8 mouse cellular contexts compared by ENCODE assay signal in genomic region chr9:56505083-56505792, GRCm38 (mm10).
DNase-seq lines count a peak whose midpoint lies in the region; ATAC-seq and TF ChIP-seq lines count a peak whose summit lies in the region.

No protein-coding gene starts in this region.

- no peak for TF ChIP-seq CTCF in lung, adult 2 months (IDR thresholded peaks at IDR 0.05; ENCODE audit: insufficient read depth, low read length)
- no peak for TF ChIP-seq CTCF in liver, postnatal 0 days (IDR thresholded peaks at IDR 0.05; ENCODE audit: low read depth)
- no peak for TF ChIP-seq CTCF in small intestine, adult 2 months (IDR thresholded peaks at IDR 0.05; ENCODE audit: extremely low read depth, insufficient read length, insufficient replicate concordance, low read depth, low read length)

- no peaks in the 10 kb centered on the region for H3K27me3 ChIP-seq in forebrain, embryonic 16.5 days (replicated peaks; ENCODE audit: control insufficient read depth, insufficient read depth, low read length)
- no peaks in the 10 kb centered on the region for H3K27me3 ChIP-seq in intestine, embryonic 14.5 days (replicated peaks; ENCODE audit: control insufficient read depth, insufficient read depth, low read length)
- H3K27me3 ChIP-seq in liver, postnatal 0 days (ENCODE audit: insufficient read depth, low read length): no peaks in the 10 kb centered on the region
- no peaks in the 10 kb centered on the region for H3K27me3 ChIP-seq in small intestine, adult 2 months (ENCODE audit: control insufficient read depth, insufficient read depth, low read length)

- 0 out of 2 replicates have a peak, but pooled peaks have one; percentile 16 for TF ChIP-seq EP300 in liver, postnatal 0 days (IDR thresholded peaks at IDR 0.05; ENCODE audit: low read depth)

- peaks cover 31% of the 10 kb centered on the region for H3K4me1 ChIP-seq in lung, adult 2 months (ENCODE audit: control insufficient read depth, insufficient read depth, low read length)
- peaks cover 39% of the 10 kb centered on the region for H3K4me1 ChIP-seq in forebrain, embryonic 16.5 days (replicated peaks; ENCODE audit: control insufficient read depth, insufficient read depth, low read length)
- H3K4me1 ChIP-seq in intestine, embryonic 14.5 days (replicated peaks; ENCODE audit: control insufficient read depth, insufficient read depth, low read length): peaks cover 46% of the 10 kb centered on the region
- H3K4me1 ChIP-seq in liver, postnatal 0 days (ENCODE audit: insufficient read depth): peaks cover 36% of the 10 kb centered on the region
- peaks cover 12% of the 10 kb centered on the region; the same call in 1 of the 2 replicates for H3K4me1 ChIP-seq in small intestine, adult 2 months (ENCODE audit: control insufficient read depth, insufficient read depth, insufficient read length, low read length)

- no peak for TF ChIP-seq POLR2A in lung, adult 2 months (IDR thresholded peaks at IDR 0.05; ENCODE audit: borderline replicate concordance, extremely low read depth, low read depth, low read length)
- no peak for TF ChIP-seq POLR2A in small intestine, adult 2 months (IDR thresholded peaks at IDR 0.05; ENCODE audit: low read depth, low read length)

- no peak overlapping the region for H3K9ac ChIP-seq in forebrain, embryonic 16.5 days (replicated peaks; ENCODE audit: low read depth, low read length)
- H3K9ac ChIP-seq in intestine, embryonic 14.5 days (ENCODE audit: low read length): no peak overlapping the region
- no peak overlapping the region for H3K9ac ChIP-seq in liver, postnatal 0 days (replicated peaks)

- H3K36me3 ChIP-seq in forebrain, embryonic 16.5 days (ENCODE audit: control insufficient read depth, insufficient read depth): no peaks in the 10 kb centered on the region
- H3K36me3 ChIP-seq in intestine, embryonic 14.5 days (ENCODE audit: control insufficient read depth, insufficient read depth, low read length): no peaks in the 10 kb centered on the region
- no peaks in the 10 kb centered on the region for H3K36me3 ChIP-seq in liver, postnatal 0 days (replicated peaks; ENCODE audit: insufficient read depth, low read length)
- H3K36me3 ChIP-seq in small intestine, adult 2 months (ENCODE audit: control insufficient read depth, insufficient read depth, low read length): no peaks in the 10 kb centered on the region

- peak overlapping the region; percentile 77 for H3K4me2 ChIP-seq in forebrain, embryonic 16.5 days (ENCODE audit: low read length)
- peak overlapping the region; percentile 63 for H3K4me2 ChIP-seq in intestine, embryonic 14.5 days (ENCODE audit: low read length)
- H3K4me2 ChIP-seq in liver, postnatal 0 days (ENCODE audit: low read depth, low read length): peak overlapping the region; percentile 91

- peak overlapping the region; percentile 99 for H3K27ac ChIP-seq in forebrain, embryonic 16.5 days (ENCODE audit: low read length)
- peak overlapping the region; percentile 83 for H3K27ac ChIP-seq in intestine, embryonic 14.5 days (ENCODE audit: low read depth)
- peak overlapping the region; percentile 82; the same call in 1 of the 2 replicates for H3K27ac ChIP-seq in liver, postnatal 0 days (ENCODE audit: low read depth)
- H3K27ac ChIP-seq in small intestine, adult 2 months (ENCODE audit: insufficient read depth, low read depth, low read length): peak overlapping the region; percentile 51; the same call in 1 of the 2 replicates

- H3K9me3 ChIP-seq in forebrain, embryonic 16.5 days (ENCODE audit: control insufficient read depth, low read length): no peaks in the 10 kb centered on the region
- no peaks in the 10 kb centered on the region for H3K9me3 ChIP-seq in intestine, embryonic 14.5 days (ENCODE audit: control insufficient read depth, low read length)
- no peaks in the 10 kb centered on the region for H3K9me3 ChIP-seq in liver, postnatal 0 days (ENCODE audit: low read length)

- ATAC-seq in forebrain, embryonic 16.5 days: no peak
- peak; percentile 7; the same call in 1 of the 2 replicates for ATAC-seq in intestine, embryonic 14.5 days (replicated peaks; ENCODE audit: low FRiP score, low TSS enrichment, low read depth)
- ATAC-seq in liver, postnatal 0 days: no peak

- H3K4me3 ChIP-seq in lung, adult 2 months (replicated peaks; ENCODE audit: extremely low read depth, low read depth, low read length): no peak overlapping the region
- no peak overlapping the region for H3K4me3 ChIP-seq in forebrain, embryonic 16.5 days (replicated peaks; ENCODE audit: low read length)
- H3K4me3 ChIP-seq in intestine, embryonic 14.5 days (ENCODE audit: low read depth, low read length): no peak overlapping the region
- H3K4me3 ChIP-seq in liver, postnatal 0 days (ENCODE audit: low read depth, low read length): no peak overlapping the region
- H3K4me3 ChIP-seq in small intestine, adult 2 months (ENCODE audit: low read depth, low read length): no peak overlapping the region

- peak; percentile 25 to 60 for DNase-seq in lung, adult 18-20 months
- no peak for DNase-seq in lung, adult 2 months
- no peak for DNase-seq in intestine, embryonic 14.5 days (ENCODE audit: low spot score)
- DNase-seq in liver, postnatal 0 days: peak; percentile 24
- no peak for DNase-seq in thymus, postnatal 36 days
- DNase-seq in spleen, postnatal 4 days (ENCODE audit: low spot score in 2 of 2): no peak

- WGBS in lung, adult 2 months: 41% methylated on average over 9 of the region's 9 CpGs
- 62% methylated on average over 9 of the region's 9 CpGs for WGBS in forebrain, embryonic 16.5 days
- 50% methylated on average over 9 of the region's 9 CpGs for WGBS in intestine, embryonic 14.5 days
- WGBS in liver, postnatal 0 days (ENCODE audit: insufficient replicate concordance): 54% methylated on average over 9 of the region's 9 CpGs
- WGBS in small intestine, adult 2 months: 71% methylated on average over 9 of the region's 9 CpGs

Comparison
In these comparisons a context has a peak if more than half of its experiments do, and no peak if none do; other contexts are left out.
1. DNase-seq: peak in lung, adult 18-20 months (2 of 2) and liver, postnatal 0 days (single experiment); none in lung, adult 2 months (single experiment), intestine, embryonic 14.5 days (single experiment), thymus, postnatal 36 days (0 of 2) and spleen, postnatal 4 days (0 of 2).
2. Peak in every context shown above with its lines, with median percentiles within 50 percentile points of each other: H3K27ac ChIP-seq and H3K4me2 ChIP-seq.